Mouse (Mus musculus) hindbrain, embryonic 14.5 days (tissue): Measurements from ENCODE around the gene Myt1l. TPM values are rescaled to one million over a fixed set of nuclear protein-coding genes. Genes with fewer than 3 reads are reported as not detected.

Source experiments
- ATAC-seq: fragments of 200-750 bp; cut with Nextera tagmentation; 2 replicates; pipeline ENCODE4 v1.8.0; 2017; ENCODE audit warnings: moderate number of reproducible peaks, mild to moderate bottlenecking, moderate TSS enrichment, moderate library complexity; ENCODE audit not compliant: low FRiP score
- DNase-seq: peaks from one replicate; pipeline ENCODE4 v3.0.0-alpha.2; 2015; ENCODE audit warnings: low spot score
- H3K27ac ChIP-seq: fragments of 300-500 bp; sonication (generic); 2 replicates; pipeline ENCODE4 v1.5.1; 2014; ENCODE audit warnings: mild to moderate bottlenecking, moderate library complexity
- H3K27me3 ChIP-seq: fragments of 300-500 bp; sonication (generic); 2 replicates; pipeline ENCODE4 v1.6.1; 2014; ENCODE audit warnings: mild to moderate bottlenecking, low read length, mixed read lengths; ENCODE audit not compliant: control insufficient read depth, insufficient read depth
- H3K36me3 ChIP-seq: fragments of 300-500 bp; sonication (generic); replicated peaks from 2 replicates; pipeline ENCODE4 v1.6.1; 2014; ENCODE audit not compliant: control insufficient read depth, insufficient read depth
- H3K4me1 ChIP-seq: fragments of 300-500 bp; sonication (generic); replicated peaks from 2 replicates; pipeline ENCODE4 v1.6.1; 2014; ENCODE audit warnings: antibody characterized with exemption, low read length, mixed read lengths; ENCODE audit not compliant: control insufficient read depth, insufficient read depth
- H3K4me2 ChIP-seq: fragments of 300-500 bp; sonication (generic); replicated peaks from 2 replicates; pipeline ENCODE4 v1.6.1; 2014; ENCODE audit warnings: mild to moderate bottlenecking, moderate library complexity
- H3K4me3 ChIP-seq: fragments of 300-500 bp; sonication (generic); replicated peaks from 2 replicates; pipeline ENCODE4 v1.5.1; 2014; ENCODE audit warnings: mild to moderate bottlenecking, low read length
- H3K9ac ChIP-seq: fragments of 300-500 bp; sonication (generic); 2 replicates; pipeline ENCODE4 v1.6.1; 2014
- H3K9me3 ChIP-seq: fragments of 300-500 bp; sonication (generic); 2 replicates; pipeline ENCODE4 v1.6.1; 2016; ENCODE audit warnings: low read length; ENCODE audit not compliant: control insufficient read depth
- WGBS: fragments of 180-500 bp; shearing (Covaris S2); extraction: QIAGEN DNeasy Blood & Tissue Kit; methylation state at CpG from one replicate; pipeline ENCODE4 v1.1.7; 2014; 5-methylcytosine and 5-hydroxymethylcytosine counted together
- polyA plus RNA-seq: library from polyadenylated mRNA; unstranded; fragments of >200 nt; fragmentation: Nextera tagmentation; extraction: Ambion mirVana; gene quantifications from 2 replicates; pipeline ENCODE4 v1.2.1, GENCODE M21; 2014

The Myt1l gene
- polyA plus RNA-seq, 1 experiment from 2014 or later: 202 TPM

GRCm38 (mm10) chr12:29792998-29793397, 264.8 kb downstream of the Myt1l start:
- Histone ChIP-seq H3K36me3 (no peaks in the 10 kb centered on the region), H3K9me3 (no peaks in the 10 kb centered on the region), H3K4me3 (no peak overlapping the region), H3K27me3 (no peaks in the 10 kb centered on the region), H3K27ac (peak overlapping the region; percentile 16; the same call in 1 of the 2 replicates), H3K4me2 (no peak overlapping the region), H3K9ac (no peak overlapping the region), H3K4me1 (peaks cover 34% of the 10 kb centered on the region)
- no peak for ATAC-seq
- DNase-seq: no peak
- 70% methylated on average over 5 of the region's 5 CpGs for WGBS

DNA sequence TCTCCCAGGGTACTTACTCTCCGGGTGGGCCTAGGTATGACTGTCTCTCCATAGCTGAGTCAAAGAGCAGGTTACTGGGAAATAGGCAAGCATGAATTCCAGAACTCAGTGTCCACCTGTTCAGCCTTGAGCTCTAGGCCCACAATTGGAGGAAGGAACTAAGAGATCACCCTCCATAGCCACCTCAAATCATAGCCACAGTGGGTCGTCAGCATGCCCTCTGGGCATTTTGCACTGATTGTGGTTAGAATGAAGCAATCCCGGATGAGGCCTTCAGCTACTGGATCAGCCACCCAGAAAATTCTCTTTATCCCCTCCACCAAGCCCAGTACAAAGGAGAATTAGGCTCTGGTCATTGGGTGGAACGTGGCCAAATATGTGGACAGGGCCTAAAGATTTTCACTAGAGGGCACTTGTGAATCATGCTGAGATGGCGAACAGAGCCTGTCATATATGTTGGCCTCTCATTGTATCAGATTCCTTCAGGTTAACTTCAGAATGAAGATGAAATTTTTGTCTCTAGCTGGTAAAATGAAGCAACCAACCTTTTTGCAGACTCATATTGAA, 267.0 kb downstream of the Myt1l start:
- DNase-seq (peak; percentile 47), ATAC-seq (no peak)
- Histone ChIP-seq H3K36me3 (peaks cover 5% of the 10 kb centered on the region; the same call in 1 of the 2 replicates), H3K4me1 (peaks cover 13% of the 10 kb centered on the region), H3K27ac (peak overlapping the region; percentile 22; the same call in 1 of the 2 replicates), H3K9me3 (no peaks in the 10 kb centered on the region), H3K4me2 (no peak overlapping the region), H3K27me3 (no peaks in the 10 kb centered on the region), H3K4me3 (no peak overlapping the region), H3K9ac (no peak overlapping the region)
- 36% methylated on average over 5 of the region's 5 CpGs for WGBS

- ATAC-seq (no peak), DNase-seq (no peak)
- Histone ChIP-seq H3K36me3 (peaks cover 13% of the 10 kb centered on the region), H3K4me1 (no peaks in the 10 kb centered on the region), H3K4me3 (no peak overlapping the region), H3K27me3 (no peaks in the 10 kb centered on the region), H3K27ac (no peak overlapping the region), H3K9me3 (no peaks in the 10 kb centered on the region), H3K9ac (no peak overlapping the region), H3K4me2 (no peak overlapping the region)
- WGBS: 67% methylated on average over 3 of the region's 3 CpGs
These were observed 270.6 kb downstream of the Myt1l start for GRCm38 (mm10) chr12:29798595-29799391.

- 83% methylated on average over 1 of the region's 1 CpGs for WGBS
- Histone ChIP-seq H3K4me1 (no peaks in the 10 kb centered on the region; the same call in 1 of the 2 replicates), H3K27me3 (no peaks in the 10 kb centered on the region), H3K9me3 (no peaks in the 10 kb centered on the region), H3K9ac (no peak overlapping the region), H3K4me2 (no peak overlapping the region), H3K36me3 (peaks cover 31% of the 10 kb centered on the region), H3K27ac (no peak overlapping the region), H3K4me3 (no peak overlapping the region)
- ATAC-seq (no peak), DNase-seq (no peak)
These were observed 278.2 kb downstream of the Myt1l start for GRCm38 (mm10) chr12:29806415-29806814.

- no peak; the same call in 1 of the 2 replicates for ATAC-seq
These were observed 281.5 kb downstream of the Myt1l start for GRCm38 (mm10) chr12:29809569-29810185.

GRCm38 (mm10) chr12:29815466-29815865, 287.3 kb downstream of the Myt1l start:
- H3K9ac ChIP-seq: no peak overlapping the region
- peaks cover 26% of the 10 kb centered on the region for H3K4me1 ChIP-seq
- peaks cover 18% of the 10 kb centered on the region; the same call in 1 of the 2 replicates for H3K36me3 ChIP-seq
- DNase-seq (no peak), ATAC-seq (no peak)
- H3K4me3 ChIP-seq: no peak overlapping the region
- H3K27ac ChIP-seq: peak overlapping the region; percentile 76
- H3K4me2 ChIP-seq: no peak overlapping the region
- no peaks in the 10 kb centered on the region for H3K9me3 ChIP-seq
- H3K27me3 ChIP-seq: no peaks in the 10 kb centered on the region
- 60% methylated on average over 2 of the region's 2 CpGs for WGBS

More at GRCm38 (mm10) chr12:29809569-29810185, 281.5 kb downstream of the Myt1l start:
- Histone ChIP-seq H3K27me3 (no peaks in the 10 kb centered on the region), H3K4me1 (no peaks in the 10 kb centered on the region; the same call in 1 of the 2 replicates), H3K9me3 (no peaks in the 10 kb centered on the region), H3K4me3 (no peak overlapping the region), H3K9ac (no peak overlapping the region), H3K27ac (no peak overlapping the region), H3K4me2 (no peak overlapping the region), H3K36me3 (peaks cover 30% of the 10 kb centered on the region)
- WGBS: 39% methylated on average over 12 of the region's 12 CpGs
- no peak for DNase-seq

DNA sequence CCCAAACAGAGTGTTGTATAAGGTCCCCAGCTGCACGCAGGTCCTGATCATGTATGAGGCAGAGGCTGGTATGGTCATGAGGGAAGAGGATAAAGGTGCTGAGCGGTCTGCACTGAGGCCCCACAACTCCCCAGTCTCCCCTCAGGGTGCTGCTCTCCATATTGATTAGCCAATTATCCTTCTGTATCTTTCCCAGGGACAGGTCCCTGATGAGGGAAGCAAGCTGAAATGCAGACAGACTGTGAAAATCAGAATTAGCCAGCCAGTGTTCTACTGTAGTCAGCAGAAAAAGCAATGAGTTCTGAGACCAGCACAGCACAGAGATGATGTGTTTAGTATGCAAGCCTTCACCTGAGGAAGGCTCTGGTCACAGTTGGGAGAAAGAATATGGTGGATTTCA, 287.9 kb downstream of the Myt1l start:
- DNase-seq (no peak), ATAC-seq (peak; percentile 66)
- no peak overlapping the region for H3K4me3 ChIP-seq
- no peak overlapping the region for H3K9ac ChIP-seq
- H3K4me2 ChIP-seq: no peak overlapping the region
- no peaks in the 10 kb centered on the region for H3K9me3 ChIP-seq
- WGBS: 20% methylated on average over 2 of the region's 2 CpGs
- peak overlapping the region; percentile 76 for H3K27ac ChIP-seq
- H3K4me1 ChIP-seq: peaks cover 28% of the 10 kb centered on the region
- no peaks in the 10 kb centered on the region for H3K27me3 ChIP-seq
- peaks cover 11% of the 10 kb centered on the region; the same call in 1 of the 2 replicates for H3K36me3 ChIP-seq

DNA sequence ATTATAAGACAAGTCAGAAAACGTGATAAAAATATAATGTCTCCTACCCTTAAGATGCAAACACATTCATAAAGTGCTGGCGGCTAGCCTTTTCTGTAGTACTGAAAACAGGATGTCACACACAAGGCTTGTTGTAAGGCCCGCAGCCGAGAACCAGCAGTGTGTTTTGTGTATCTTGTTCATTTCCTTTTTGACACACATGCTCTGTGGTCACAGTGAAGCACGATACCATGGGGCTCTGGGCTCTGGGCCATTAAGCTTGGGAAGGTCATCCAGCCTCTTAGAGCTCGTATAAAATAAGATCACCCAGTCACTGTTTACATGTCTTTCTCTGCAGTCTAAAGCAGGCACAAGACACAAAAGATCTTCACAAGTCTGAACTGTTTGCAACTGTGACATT, 288.6 kb downstream of the Myt1l start:
- Histone ChIP-seq H3K36me3 (peaks cover 7% of the 10 kb centered on the region; the same call in 1 of the 2 replicates), H3K4me3 (no peak overlapping the region), H3K4me2 (no peak overlapping the region), H3K27me3 (no peaks in the 10 kb centered on the region), H3K9ac (no peak overlapping the region), H3K4me1 (peaks cover 34% of the 10 kb centered on the region), H3K27ac (peak overlapping the region; percentile 76), H3K9me3 (no peaks in the 10 kb centered on the region)
- 56% methylated on average over 6 of the region's 6 CpGs for WGBS
- DNase-seq (no peak), ATAC-seq (no peak)

- Histone ChIP-seq H3K9me3 (no peaks in the 10 kb centered on the region), H3K27ac (peak overlapping the region; percentile 89), H3K27me3 (no peaks in the 10 kb centered on the region), H3K4me1 (peaks cover 34% of the 10 kb centered on the region), H3K4me2 (peak overlapping the region; percentile 8; the same call in 1 of the 2 replicates), H3K36me3 (peaks cover 15% of the 10 kb centered on the region), H3K9ac (0 out of 2 replicates have a peak overlapping the region, but pooled peaks have one; percentile 12), H3K4me3 (no peak overlapping the region)
- 22% methylated on average over 3 of the region's 3 CpGs for WGBS
- DNase-seq (peak; percentile 72), ATAC-seq (peak; percentile 74)
These were observed 294.0 kb downstream of the Myt1l start for GRCm38 (mm10) chr12:29822216-29822615.
